Mouse (Mus musculus) embryonic facial prominence, embryonic 15.5 days (tissue): Measurements from ENCODE around the gene Nova2. TPM values are rescaled to one million over a fixed set of nuclear protein-coding genes. Genes with fewer than 3 reads are reported as not detected.
A peak's percentile ranks its signal among the peaks of the same experiment; 100 is the strongest.

Experiments
- ATAC-seq: fragments of 200-750 bp; cut with Nextera tagmentation; 2 replicates; pipeline ENCODE4 v1.8.0; 2017; ENCODE audit warnings: low read depth, moderate TSS enrichment; ENCODE audit not compliant: insufficient number of reproducible peaks, low FRiP score, low TSS enrichment
- H3K27ac ChIP-seq: fragments of 300-500 bp; sonication (generic); replicated peaks from 2 replicates; pipeline ENCODE4 v1.5.1; 2015; ENCODE audit warnings: mild to moderate bottlenecking, inconsistent platforms
- H3K27me3 ChIP-seq: fragments of 300-500 bp; sonication (generic); 2 replicates; pipeline ENCODE4 v1.6.1; 2015; ENCODE audit warnings: inconsistent platforms
- H3K36me3 ChIP-seq: fragments of 300-500 bp; sonication (generic); 2 replicates; pipeline ENCODE4 v1.6.1; 2015; ENCODE audit warnings: mild to moderate bottlenecking, inconsistent platforms
- H3K4me1 ChIP-seq: fragments of 300-500 bp; sonication (generic); 2 replicates; pipeline ENCODE4 v1.6.1; 2015; ENCODE audit warnings: inconsistent platforms
- H3K4me2 ChIP-seq: fragments of 300-500 bp; sonication (generic); replicated peaks from 2 replicates; pipeline ENCODE4 v1.6.1; 2015; ENCODE audit warnings: mild to moderate bottlenecking, inconsistent platforms
- H3K4me3 ChIP-seq: fragments of 300-500 bp; sonication (generic); replicated peaks from 2 replicates; pipeline ENCODE4 v1.5.1; 2015; ENCODE audit warnings: mild to moderate bottlenecking, inconsistent platforms
- H3K9ac ChIP-seq: fragments of 300-500 bp; sonication (generic); 2 replicates; pipeline ENCODE4 v1.6.1; 2015; ENCODE audit warnings: inconsistent platforms
- H3K9me3 ChIP-seq: fragments of 300-500 bp; sonication (generic); replicated peaks from 2 replicates; pipeline ENCODE4 v1.6.1; 2016; ENCODE audit warnings: inconsistent platforms
- WGBS: fragments of 180-500 bp; shearing (Covaris S2); methylation state at CpG from one replicate; pipeline ENCODE4 v1.1.7; 2015; 5-methylcytosine and 5-hydroxymethylcytosine counted together
- polyA plus RNA-seq: library from polyadenylated mRNA; unstranded; fragments of >200 nt; fragmentation: Nextera tagmentation; extraction: Ambion mirVana; gene quantifications from 2 replicates; pipeline ENCODE4 v1.2.1, GENCODE M21; 2015

The Nova2 gene
- polyA plus RNA-seq, 1 experiment from 2014 or later = 0.60 TPM

DNA sequence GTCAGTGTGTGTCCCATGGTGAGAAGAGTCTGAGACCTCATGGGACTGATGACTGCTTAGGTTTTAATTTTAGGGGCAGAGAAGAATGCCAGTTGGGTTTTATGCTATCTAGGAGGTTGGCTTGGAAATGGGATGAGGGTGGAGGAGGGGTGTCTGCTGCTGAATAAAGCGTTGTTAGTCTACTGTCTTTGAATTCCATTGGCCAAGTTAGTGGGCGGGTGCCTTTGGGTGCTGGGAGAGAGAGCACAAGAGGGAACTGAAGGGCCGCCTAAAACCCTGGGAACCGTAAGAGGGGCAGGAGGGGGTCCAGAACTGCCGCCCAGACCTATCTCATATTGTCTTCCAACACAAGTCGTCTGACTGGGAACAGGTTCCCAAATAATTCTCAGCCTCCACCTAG is 63.1 kb downstream of the Nova2 start:
- H3K4me2 ChIP-seq = no peak overlapping the region
- 67% methylated on average over 6 of the region's 6 CpGs for WGBS
- no peak overlapping the region for H3K4me3 ChIP-seq
- H3K9ac ChIP-seq = no peak overlapping the region
- H3K36me3 ChIP-seq = no peaks in the 10 kb centered on the region
- peaks cover 8% of the 10 kb centered on the region; the same call in 1 of the 2 replicates for H3K27me3 ChIP-seq
- peaks cover 28% of the 10 kb centered on the region for H3K4me1 ChIP-seq
- no peak overlapping the region for H3K27ac ChIP-seq
- H3K9me3 ChIP-seq = no peaks in the 10 kb centered on the region
- no peak for ATAC-seq

DNA sequence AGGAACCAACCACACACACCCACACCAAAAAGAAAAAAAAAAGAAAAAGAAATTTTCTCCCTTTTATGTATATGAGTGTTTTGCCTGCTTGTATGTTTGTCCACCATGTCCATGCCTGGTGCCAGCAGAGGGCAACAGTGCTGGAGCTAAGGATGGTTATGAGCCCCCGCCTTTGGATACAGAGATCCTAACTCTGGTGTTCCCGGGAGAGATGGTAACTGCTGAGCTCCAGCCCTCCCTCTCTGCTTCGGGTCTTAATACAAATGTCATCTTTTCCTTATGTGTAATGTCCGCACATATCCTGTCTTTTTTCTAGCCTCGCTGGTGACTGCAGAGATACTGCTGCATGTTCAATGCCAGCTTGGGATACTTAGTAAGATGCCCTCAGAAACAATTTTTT is 64.3 kb downstream of the Nova2 start:
- H3K27me3 ChIP-seq = peaks cover 8% of the 10 kb centered on the region; the same call in 1 of the 2 replicates
- H3K4me3 ChIP-seq = peak overlapping the region; percentile 56
- ATAC-seq = no peak
- no peaks in the 10 kb centered on the region for H3K9me3 ChIP-seq
- peaks cover 31% of the 10 kb centered on the region for H3K4me1 ChIP-seq
- H3K4me2 ChIP-seq = peak overlapping the region; percentile 89
- no peaks in the 10 kb centered on the region for H3K36me3 ChIP-seq
- no peak overlapping the region for H3K9ac ChIP-seq
- WGBS = 4% methylated on average over 5 of the region's 5 CpGs
- peak overlapping the region; percentile 93 for H3K27ac ChIP-seq

DNA sequence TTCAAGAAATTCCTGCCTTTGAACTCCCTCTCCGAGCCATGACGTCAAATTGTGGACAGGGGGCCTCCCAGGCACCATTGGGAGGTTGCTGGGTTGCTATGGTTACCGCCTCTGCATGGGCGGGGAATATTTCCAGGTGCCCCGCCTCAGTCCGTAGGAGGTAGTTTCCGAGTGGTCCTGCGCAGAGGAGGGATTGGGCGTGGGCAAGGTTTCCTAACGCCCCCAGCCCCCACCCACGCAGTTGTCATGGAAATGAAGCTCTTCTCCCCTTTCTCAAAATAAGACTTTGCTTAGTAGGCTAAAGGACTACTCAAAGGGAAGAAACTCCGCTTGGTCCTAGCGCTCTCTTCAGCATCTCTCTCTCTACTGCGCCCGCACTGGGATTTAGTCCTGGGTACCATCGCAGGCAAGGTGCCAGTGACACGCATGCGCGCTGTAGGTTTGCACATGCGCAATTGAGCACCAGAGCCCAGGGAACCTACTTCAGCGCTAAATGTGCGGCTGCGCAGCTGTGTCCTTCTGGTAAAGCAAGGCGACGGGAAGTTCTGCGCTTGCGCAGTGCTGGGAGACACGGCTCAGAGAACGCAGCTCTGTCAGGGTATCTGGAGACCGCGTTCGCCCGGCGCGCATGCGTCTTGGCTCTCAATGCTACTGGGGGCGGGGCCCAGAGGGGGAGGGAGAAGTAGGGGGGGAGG is 65.1 kb downstream of the Nova2 start, which contains the start of gene Mypop:
Gene Mypop (plus strand): TSS at position 645 of the 695 bp plus-strand sequence.
- Histone ChIP-seq H3K9ac (peak within 1 kb of the TSS; percentile 53), H3K4me2 (peak within 1 kb of the TSS; percentile 89), H3K36me3 (no peaks in the 10 kb centered on the region), H3K9me3 (no peaks in the 10 kb centered on the region), H3K27ac (peak within 1 kb of the TSS; percentile 93), H3K27me3 (peaks cover 8% of the 10 kb centered on the region; the same call in 1 of the 2 replicates), H3K4me1 (peaks cover 39% of the 10 kb centered on the region), H3K4me3 (peak within 1 kb of the TSS; percentile 56)
- WGBS = under 1% methylated on average over 36 of the region's 37 CpGs
- peak; percentile 95 for ATAC-seq

DNA sequence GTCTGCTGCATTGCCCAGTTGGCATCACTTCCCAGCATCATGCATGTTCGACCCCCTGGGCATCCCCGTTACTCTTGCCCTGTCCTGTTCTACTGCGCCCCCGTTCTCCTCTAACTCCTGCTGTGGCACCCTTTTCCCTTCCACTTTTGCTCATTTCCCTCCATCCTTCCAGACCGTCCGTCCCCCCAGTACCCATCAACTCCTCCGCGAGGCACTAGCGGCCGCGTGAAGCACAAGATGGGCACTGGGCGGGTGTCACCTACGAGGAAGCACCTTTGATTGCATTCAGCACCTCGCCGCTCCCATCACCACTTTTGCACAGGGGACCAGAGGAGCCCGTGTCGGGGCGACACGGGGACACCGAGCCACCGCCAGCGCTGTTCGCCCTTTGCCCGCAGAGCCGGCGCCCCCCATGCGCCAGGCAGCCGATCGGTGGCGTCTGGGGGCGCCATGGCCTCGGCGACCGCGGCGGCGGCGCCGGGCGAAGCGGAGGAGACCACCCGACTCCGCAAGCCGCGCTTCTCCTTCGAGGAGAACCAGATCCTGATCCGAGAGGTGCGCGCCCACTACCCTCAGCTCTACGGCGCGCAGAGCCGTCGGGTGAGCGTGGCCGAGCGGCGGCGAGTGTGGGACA is 66.1 kb downstream of the Nova2 start:
- Histone ChIP-seq H3K9me3 (no peaks in the 10 kb centered on the region), H3K27ac (no peak overlapping the region), H3K36me3 (peaks cover 4% of the 10 kb centered on the region; the same call in 1 of the 2 replicates), H3K27me3 (peaks cover 8% of the 10 kb centered on the region; the same call in 1 of the 2 replicates), H3K4me2 (peak overlapping the region; percentile 89), H3K4me1 (peaks cover 39% of the 10 kb centered on the region), H3K4me3 (peak overlapping the region; percentile 56), H3K9ac (peak overlapping the region; percentile 53)
- no peak for ATAC-seq
- under 1% methylated on average over 59 of the region's 59 CpGs for WGBS

DNA sequence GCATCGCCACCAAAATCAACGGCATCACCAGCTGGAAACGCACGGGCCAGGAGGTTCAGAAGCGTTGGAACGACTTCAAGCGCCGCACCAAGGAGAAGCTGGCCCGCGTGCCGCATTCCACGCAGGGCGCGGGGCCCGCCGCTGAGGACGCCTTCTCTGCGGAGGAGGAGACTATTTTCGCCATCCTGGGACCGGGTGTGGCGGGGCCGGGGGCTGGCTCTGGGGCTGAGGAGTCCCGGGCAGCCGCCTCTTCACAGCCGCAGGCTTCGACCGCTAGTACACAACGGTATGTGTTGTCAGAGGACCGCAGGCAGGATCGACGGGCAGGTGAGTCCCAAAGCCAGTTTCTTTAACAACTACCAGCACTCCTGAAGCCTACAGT is 66.6 kb downstream of the Nova2 start:
- peaks cover 6% of the 10 kb centered on the region for H3K36me3 ChIP-seq
- 2% methylated on average over 31 of the region's 31 CpGs for WGBS
- H3K4me2 ChIP-seq = peak overlapping the region; percentile 89
- no peak overlapping the region for H3K27ac ChIP-seq
- H3K27me3 ChIP-seq = peaks cover 8% of the 10 kb centered on the region; the same call in 1 of the 2 replicates
- no peaks in the 10 kb centered on the region for H3K9me3 ChIP-seq
- peaks cover 39% of the 10 kb centered on the region for H3K4me1 ChIP-seq
- ATAC-seq = no peak
- peak overlapping the region; percentile 53 for H3K9ac ChIP-seq
- peak overlapping the region; percentile 56 for H3K4me3 ChIP-seq

DNA sequence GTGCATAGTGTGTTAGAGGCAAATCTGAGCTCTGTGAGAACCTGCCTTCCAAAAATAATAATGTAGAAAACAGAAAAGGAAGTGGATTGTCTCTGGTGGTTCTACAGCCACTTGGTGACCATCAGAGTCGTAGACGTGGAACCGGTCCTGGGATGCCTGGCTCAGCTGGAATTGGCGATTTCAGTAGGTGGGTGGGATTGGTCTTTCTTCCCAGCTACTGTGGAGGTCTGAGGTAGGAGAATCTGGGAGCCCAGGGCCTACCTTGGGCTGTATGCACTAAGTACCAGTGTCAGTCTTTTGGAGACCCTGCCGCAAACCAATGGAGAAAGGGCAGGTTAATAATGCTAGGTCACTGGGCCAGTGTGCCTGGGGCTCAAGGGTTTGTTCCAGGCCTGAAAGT is 67.3 kb downstream of the Nova2 start:
- ATAC-seq = no peak
- Histone ChIP-seq H3K36me3 (peaks cover 7% of the 10 kb centered on the region), H3K27me3 (peaks cover 8% of the 10 kb centered on the region; the same call in 1 of the 2 replicates), H3K4me3 (peak overlapping the region; percentile 56), H3K4me1 (peaks cover 39% of the 10 kb centered on the region), H3K9ac (no peak overlapping the region), H3K4me2 (peak overlapping the region; percentile 89; the same call in 1 of the 2 replicates), H3K27ac (no peak overlapping the region), H3K9me3 (no peaks in the 10 kb centered on the region)
- WGBS = 85% methylated on average over 5 of the region's 5 CpGs

DNA sequence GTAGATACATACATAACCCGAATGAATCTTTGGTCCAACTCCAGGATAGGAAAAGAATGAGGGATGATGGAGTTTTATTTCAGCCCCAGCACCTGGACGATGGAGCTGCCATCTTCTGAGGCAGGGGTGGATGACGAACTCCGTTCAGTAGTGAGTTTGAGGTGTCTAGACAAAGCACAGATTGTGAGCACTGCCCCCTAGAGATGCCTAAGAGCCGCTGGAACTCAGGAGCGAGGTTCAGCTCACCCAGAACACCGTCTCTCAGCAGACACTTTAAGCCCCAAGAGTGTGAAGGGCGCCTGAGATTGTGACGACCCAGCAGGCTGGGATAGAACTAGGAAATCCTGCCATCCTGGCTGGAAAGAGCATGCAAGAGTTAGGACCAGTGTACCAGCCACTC is 73.1 kb downstream of the Nova2 start:
- 38% methylated on average over 9 of the region's 9 CpGs for WGBS
- Histone ChIP-seq H3K4me2 (no peak overlapping the region), H3K27me3 (no peaks in the 10 kb centered on the region), H3K27ac (no peak overlapping the region), H3K36me3 (peaks cover 7% of the 10 kb centered on the region), H3K4me1 (peaks cover 44% of the 10 kb centered on the region), H3K9ac (no peak overlapping the region), H3K9me3 (no peaks in the 10 kb centered on the region), H3K4me3 (no peak overlapping the region)
- no peak for ATAC-seq

DNA sequence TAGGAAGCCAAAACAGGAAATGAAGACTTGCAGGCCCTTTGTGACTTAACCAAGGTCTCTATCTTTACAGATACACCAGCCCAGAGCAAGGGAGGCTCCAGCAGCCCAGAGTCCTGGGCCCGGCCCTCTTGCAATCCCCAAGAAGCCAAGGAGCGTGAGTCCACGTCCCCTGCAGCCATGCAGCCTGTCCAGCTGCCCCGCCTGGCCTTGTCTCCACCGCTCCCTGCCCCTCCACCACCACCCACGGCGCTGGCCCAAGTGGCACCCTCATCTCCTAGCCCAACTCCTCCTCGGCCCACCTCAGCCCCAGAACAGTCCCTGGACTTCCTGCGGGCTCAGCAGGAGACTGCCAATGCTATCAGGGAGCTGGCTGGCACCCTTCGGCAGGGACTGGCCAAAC is 74.7 kb downstream of the Nova2 start:
- peak overlapping the region; percentile 38 for H3K4me3 ChIP-seq
- peaks cover 12% of the 10 kb centered on the region for H3K36me3 ChIP-seq
- 52% methylated on average over 10 of the region's 10 CpGs for WGBS
- no peaks in the 10 kb centered on the region for H3K9me3 ChIP-seq
- peak overlapping the region; percentile 31; the same call in 1 of the 2 replicates for H3K27ac ChIP-seq
- peaks cover 49% of the 10 kb centered on the region for H3K4me1 ChIP-seq
- H3K27me3 ChIP-seq = no peaks in the 10 kb centered on the region
- H3K4me2 ChIP-seq = peak overlapping the region; percentile 61
- no peak overlapping the region for H3K9ac ChIP-seq
- ATAC-seq = no peak

DNA sequence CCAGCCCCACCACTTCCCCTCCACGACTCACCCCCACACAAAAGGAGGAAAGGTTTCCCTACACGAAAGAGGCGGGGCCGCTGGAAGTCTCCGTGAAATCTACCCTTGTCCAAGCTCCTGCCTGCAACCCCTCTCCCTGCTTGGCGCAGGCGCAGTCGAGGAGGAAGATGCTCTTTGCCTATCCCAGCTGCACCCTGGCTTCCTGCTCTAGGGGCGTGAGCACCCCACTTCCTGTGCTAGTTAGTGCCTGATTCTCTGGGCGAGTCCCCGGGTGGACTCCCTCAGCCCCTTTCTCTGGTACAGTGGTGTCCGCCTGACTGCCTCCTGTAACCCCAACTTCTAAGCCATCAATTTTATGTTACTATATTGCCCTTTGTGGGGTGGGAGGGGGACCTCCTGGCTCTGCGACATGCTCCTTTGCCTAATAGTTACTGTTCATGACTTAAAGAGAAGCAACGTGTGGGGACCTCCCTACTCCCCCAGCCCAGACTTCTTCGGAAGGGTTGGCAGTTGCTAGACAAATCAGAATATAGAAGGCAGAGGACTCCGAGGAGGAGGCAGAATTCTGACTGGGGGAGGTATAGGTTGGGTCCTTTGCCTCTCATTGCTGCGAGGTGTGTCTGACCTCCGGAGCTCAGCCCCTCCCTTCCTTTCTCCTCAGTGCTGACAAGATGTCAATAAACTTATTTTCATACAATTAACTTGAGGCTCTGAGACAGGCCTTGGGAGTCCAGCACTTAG is 75.5 kb downstream of the Nova2 start:
- H3K9ac ChIP-seq = 0 out of 2 replicates have a peak overlapping the region, but pooled peaks have one; percentile 22
- H3K9me3 ChIP-seq = no peaks in the 10 kb centered on the region
- peaks cover 17% of the 10 kb centered on the region for H3K36me3 ChIP-seq
- H3K4me1 ChIP-seq = peaks cover 54% of the 10 kb centered on the region
- H3K4me3 ChIP-seq = peak overlapping the region; percentile 38
- 36% methylated on average over 18 of the region's 18 CpGs for WGBS
- no peaks in the 10 kb centered on the region for H3K27me3 ChIP-seq
- H3K4me2 ChIP-seq = peak overlapping the region; percentile 61
- peak overlapping the region; percentile 78 for H3K27ac ChIP-seq
- ATAC-seq = no peak

DNA sequence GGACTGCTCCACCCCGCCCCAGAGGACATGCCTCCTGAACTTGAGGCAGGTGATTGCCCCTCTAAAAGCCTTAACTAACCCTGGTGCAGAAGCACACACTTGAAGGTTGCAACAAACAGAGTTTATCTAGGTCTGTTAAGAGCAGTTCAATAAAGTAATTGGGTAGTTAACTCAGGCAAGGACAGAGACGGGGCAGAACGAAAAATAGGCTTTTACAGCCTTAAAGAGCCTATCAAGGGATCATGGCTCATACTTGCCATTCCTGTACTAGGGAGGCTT is 76.1 kb downstream of the Nova2 start:
- peak overlapping the region; percentile 78 for H3K27ac ChIP-seq
- 82% methylated on average over 3 of the region's 3 CpGs for WGBS
- no peaks in the 10 kb centered on the region for H3K27me3 ChIP-seq
- H3K4me2 ChIP-seq = 0 out of 2 replicates have a peak overlapping the region, but pooled peaks have one; percentile 61
- peaks cover 18% of the 10 kb centered on the region for H3K36me3 ChIP-seq
- H3K4me1 ChIP-seq = peaks cover 58% of the 10 kb centered on the region
- ATAC-seq = no peak
- no peak overlapping the region for H3K9ac ChIP-seq
- H3K9me3 ChIP-seq = no peaks in the 10 kb centered on the region
- no peak overlapping the region for H3K4me3 ChIP-seq

DNA sequence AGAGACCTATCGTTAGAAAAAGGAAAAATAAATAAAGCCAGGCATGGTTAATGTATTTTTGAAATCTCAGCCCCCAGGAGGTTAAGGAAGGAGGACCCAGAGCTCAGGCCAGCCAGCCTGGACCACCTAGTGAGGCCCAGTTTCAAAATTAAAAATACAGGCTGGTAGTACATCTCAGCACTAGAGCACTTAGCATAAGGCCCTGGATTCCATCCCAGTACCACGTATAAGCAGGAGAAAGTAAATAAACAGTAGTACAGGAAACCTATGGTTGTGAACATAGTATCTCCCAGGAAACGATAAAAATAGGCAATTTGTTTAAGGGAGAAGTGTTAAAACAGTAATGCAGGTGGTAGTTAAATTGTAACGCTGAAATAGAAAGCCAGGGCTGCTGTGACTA is 76.4 kb downstream of the Nova2 start:
- Histone ChIP-seq H3K27ac (peak overlapping the region; percentile 78), H3K36me3 (peaks cover 22% of the 10 kb centered on the region), H3K4me2 (peak overlapping the region; percentile 61), H3K9ac (no peak overlapping the region; the same call in 1 of the 2 replicates), H3K27me3 (no peaks in the 10 kb centered on the region), H3K4me1 (peaks cover 62% of the 10 kb centered on the region), H3K9me3 (no peaks in the 10 kb centered on the region), H3K4me3 (peak overlapping the region; percentile 44)
- WGBS = 23% methylated on average over 4 of the region's 4 CpGs
- ATAC-seq = no peak
